Mouse (Mus musculus) c-Kit-positive CD71-negative TER-119-negative erythroid progenitor cells, embryonic 14.5 days (primary cell): ENCODE results near the gene Ier3.

Experiments
- DNase-seq: peaks from one replicate; pipeline ENCODE4 v3.0.0-alpha.2; 2013; ENCODE audit warnings: low read depth

The Ier3 gene

DNA sequence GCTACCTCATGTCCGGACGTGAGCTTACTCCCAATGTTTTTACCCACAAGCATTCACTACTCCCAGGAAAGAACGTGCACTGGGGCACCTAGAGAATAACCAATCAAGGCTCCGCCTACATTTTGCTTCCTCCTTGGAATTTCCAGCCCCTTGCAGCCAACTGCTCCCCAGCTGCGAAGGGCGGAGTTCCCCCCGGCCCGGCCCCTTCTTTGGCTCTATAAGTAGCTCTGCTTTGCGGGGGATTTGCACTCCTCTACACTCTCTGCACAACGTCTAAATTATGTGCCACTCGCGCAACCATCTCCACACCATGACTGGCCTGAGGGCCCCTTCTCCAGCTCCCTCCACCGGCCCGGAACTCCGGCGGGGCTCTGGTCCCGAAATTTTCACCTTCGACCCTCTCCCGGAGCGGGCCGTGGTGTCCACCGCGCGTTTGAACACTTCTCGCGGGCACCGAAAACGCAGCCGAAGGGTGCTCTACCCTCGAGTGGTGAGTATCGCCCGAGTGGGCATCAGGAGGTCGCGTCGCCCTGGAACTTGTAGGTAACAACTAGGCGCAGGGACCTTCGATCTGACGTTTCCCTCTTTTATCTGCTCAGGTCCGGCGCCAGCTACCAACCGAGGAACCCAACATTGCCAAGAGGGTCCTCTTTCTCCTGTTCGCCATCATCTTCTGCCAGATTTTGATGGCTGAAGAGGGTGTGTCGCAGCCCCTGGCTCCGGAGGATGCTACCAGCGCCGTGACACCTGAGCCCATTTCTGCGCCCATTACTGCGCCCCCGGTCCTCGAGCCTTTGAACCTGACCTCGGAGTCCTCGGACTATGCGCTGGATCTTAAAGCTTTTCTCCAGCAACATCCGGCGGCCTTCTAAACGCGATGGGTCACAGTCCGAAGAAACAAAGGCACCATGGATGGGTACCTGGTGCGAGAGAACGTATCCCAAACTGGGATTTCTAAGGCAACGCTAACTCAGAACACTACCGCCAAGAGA is at the start of gene Ier3:
Gene Ier3, plus strand, starts transcription at position 246 of the 992 bp plus-strand sequence.
- DNase-seq: no peak

DNA sequence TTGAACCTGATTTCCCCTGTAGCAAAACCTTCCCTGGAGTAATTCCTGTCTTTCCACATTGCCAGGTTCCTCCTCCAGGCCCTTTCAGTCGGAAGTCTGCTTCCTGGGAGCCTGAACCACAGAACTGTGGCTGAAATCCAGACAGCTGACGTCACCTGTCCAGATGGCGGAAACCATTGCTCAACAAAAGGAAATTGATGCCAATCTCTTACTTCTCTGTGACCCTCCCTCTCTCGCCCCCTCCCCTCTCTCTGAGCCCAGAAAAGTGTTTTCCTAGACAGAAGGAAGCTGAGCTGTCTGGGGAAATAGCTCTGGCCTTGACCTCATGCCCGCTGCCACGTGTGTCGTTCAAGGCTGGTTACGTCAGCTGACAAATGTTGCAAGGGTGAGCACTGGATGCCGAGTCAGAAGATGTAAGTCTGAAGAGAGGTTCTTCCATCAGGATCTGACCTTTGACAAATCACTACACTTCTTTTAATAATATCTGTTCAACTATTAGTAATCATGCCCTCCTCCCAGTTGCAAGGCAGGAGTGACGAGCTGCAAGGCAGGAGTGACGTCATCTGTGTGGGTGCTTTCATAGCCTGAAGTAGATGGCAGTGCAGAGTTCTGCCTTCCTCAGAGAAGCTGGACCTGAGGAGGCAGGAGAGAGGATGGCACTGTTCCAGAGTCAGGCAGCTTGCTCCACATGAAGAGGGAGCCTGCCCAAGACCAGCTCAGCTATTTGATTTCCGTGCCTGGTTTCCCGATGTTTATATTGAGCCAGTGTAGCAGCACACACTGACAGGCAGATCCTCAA is 44.5 kb upstream of the Ier3 start:
- DNase-seq: no peak

DNA sequence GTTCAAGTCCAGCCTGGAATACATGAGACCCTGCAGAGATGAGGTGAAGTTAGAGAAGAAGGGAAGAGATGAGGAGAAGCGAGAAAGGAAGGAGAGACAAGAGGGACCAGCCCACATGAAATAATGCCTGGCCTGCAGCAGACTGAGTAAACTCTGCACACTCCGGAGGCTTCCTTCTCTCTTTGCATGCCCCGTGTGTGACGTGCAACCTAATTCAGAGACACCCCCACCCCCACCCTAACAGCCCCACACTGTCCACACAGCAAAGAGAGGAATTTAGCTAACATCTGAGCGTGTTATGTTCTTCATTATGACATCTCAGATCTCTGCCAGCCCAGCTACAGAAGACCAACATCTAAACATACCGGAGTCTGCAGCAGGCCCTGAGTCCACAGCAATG is 42.5 kb upstream of the Ier3 start:
- no peak for DNase-seq

DNA sequence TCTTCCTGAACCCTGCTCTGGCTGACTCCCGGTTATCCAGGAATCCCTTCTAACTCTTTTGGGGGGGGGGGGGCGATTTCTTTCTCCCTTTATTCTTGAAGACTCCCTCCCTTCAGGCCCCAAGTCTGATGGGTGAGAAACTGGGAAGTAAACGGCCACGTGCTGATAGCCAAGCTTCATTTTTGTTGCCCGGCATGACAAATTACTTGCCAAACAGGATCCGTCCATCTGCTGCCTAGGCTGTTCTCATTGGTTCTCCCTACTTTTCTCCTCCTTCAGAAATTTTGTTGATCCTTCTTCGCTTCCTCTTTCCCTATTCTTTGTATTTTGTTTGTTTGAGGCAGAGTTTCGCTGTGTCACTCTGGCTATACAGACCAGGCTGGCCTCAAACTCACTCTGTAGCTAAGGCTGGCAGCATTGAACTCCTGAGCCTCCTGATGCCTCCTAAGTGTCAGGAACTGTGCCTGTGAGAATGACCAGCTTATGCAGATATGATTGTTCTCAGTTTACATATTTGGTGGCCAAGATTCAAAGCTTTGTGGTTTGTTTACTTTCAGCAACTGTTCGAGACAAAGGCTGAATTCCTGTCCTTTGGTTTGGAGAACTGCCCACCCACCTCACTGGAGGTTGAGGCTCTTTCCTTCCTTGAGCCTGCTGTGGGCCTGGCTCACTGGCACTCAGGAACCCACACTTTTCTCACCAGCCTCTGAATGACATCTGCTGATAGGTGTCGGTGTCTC is 41.8 kb upstream of the Ier3 start:
- DNase-seq: no peak

DNA sequence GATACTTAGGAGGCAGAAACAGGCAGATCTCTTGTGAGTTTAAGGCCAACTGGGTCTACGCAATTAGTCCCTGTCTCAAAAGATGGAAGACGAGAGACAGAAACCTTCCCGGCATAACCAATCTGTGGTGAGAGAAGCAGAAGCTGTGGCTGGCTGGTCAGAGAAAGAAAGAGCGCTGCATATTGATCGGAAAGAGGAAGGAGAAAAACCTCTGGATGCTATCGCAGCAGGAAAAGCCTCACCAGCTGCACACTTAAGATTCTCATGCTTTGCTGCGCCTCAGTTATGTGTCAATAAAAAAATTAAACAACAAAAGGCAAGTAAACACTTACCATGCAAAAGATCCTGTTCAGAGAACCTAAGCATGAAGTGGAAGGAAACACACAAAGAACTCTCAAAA is 41.1 kb upstream of the Ier3 start:
- DNase-seq: no peak

DNA sequence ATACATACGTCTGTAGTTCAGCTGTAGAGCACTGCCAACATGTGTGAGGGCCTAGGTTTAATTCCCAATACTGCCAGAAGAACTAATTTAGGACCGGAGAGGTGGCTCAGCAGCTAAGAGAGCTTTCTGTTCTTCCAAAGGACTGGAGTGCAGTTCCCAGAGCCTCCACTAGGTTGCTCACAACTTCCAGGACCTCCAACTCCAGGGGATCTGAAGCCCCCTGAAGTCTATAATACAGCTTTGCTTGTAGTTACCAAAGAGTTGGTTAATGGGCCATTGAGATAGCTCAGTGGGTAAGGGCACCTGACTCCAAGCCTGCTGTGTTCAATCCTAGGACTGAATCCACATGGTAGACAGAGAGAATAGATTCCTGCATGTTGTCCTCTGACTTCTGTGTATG is 39.1 kb upstream of the Ier3 start:
- DNase-seq: no peak

DNA sequence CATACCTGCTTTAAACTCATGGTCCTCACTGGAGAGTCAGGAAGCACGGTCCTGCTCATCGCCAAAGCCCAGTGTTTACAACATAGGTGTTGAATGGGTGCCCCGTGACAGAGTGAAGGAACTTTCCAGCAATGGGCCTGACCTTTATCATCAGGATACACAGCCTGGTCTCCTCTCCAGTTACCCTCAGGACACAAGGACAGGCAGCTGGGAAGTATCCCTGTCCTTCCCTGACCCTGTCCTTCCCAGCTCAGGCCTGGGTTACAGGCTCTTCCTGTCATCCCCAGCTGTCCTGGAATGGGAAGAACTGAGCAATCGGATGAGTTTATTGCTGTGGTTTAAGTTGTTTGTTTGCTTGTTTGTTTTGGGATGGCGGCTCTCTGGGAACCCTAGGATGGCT is 38.6 kb upstream of the Ier3 start:
- no peak for DNase-seq

DNA sequence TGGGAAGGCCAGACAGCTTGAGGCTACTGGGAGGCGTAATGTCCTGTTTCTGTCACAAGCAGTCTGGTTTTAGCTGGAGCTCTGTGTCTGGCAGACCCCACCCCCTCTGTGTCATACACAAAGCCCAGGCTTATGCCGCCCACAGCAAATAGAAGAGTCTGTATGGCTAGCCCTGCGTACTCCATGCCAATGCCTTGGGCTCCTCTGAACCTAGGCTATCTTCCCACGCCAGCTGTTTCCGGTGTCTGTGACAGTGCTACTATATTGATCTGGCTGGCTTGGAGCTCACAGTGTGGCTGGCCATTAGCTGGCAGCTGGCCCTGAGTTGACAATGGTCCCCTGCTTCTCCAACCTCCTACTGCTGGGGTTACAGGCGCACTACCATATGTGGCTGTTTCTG is 37.5 kb upstream of the Ier3 start:
- DNase-seq: no peak

DNA sequence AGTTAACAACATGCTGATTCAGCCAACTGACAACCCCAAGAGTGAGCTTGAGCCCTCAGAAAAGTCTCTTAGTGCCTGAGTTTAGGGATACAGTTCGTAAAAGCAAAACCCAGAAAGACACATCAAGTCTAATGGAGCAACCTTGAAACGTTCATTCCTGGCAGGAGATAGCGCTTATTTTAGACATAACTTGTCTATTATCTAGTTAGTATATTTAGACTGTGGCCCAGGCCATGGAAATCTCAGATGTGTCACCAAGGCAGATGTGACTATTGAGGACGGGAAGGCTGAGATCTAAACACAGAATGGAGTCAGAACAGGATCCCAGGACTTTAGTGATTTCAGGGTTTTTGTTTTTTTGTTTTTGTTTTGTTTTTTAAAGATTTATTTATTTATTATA is 36.3 kb upstream of the Ier3 start:
- no peak for DNase-seq

DNA sequence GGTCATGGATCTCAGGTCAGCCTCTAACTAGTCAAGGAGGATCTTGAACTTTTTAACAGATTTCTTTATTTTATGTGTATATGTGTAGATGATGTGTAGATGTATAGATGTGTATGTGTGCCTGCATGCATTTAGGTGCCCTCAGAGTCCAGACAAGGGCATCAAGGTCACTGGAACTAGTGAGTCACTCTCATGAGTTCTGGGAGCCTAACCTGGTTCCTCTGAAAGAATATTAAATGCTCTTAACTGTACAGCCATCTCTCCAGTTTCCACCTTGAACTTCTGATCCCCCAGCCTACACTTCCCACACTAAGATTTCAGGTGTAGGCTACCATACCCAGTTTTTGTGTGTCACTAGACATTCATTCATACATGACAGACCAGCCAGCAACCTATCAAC is 34.0 kb upstream of the Ier3 start:
- DNase-seq: no peak

DNA sequence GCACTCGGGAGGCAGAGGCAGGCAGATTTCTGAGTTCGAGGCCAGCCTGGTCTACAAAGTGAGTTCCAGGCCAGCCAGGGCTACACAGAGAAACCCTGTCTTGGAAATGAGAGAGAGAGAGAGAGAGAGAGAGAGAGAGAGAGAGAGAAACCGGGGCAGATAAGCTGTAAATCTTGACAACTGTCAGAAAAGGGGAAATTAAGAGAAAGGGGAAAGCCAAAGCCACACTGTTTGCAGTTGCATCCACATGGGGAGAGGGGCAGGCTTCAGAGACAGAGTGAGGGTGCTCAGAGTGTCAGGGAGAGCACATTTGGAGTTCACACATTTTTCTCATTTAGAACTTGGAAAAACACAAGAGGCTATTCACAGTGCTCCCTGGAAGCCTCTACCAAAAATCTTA is 33.5 kb upstream of the Ier3 start:
- no peak for DNase-seq

DNA sequence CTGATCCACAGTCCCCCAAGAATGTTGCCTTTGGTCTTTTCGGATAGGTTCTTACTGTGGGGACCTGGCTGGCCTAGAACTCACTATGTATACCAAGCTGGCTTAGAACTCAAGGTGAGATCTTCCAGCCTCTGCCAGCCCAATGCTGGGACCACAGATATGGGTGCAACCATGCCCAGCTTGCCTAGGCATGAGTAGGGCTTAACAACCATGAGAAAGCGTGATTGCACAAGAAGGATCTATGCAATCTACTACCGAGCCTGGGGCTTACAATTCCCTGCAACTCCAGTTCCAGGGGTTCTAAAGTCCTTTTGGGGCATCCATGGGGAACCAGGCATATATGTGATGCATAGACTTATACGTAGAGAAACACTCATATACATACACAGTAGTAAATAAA is 30.6 kb upstream of the Ier3 start:
- DNase-seq: no peak

DNA sequence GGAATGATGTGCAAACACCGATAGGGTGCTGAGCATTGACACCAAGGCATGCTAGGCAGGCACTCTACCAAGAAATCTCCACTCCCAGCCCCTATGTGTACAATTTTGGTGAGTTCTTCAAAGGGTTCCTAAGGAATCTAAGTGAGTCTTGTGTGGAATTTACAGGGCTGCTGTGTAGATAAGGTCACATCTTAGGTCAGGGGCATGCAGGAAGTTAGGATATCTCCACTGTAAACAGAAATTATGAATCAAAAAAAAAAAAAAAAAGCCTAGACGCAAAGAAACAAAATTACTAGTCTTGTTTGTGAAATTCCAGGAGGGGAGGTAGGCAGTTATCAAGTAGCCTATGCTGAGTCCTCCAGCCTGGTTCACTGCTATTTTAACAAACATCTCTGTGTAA is 28.6 kb upstream of the Ier3 start:
- DNase-seq: no peak

DNA sequence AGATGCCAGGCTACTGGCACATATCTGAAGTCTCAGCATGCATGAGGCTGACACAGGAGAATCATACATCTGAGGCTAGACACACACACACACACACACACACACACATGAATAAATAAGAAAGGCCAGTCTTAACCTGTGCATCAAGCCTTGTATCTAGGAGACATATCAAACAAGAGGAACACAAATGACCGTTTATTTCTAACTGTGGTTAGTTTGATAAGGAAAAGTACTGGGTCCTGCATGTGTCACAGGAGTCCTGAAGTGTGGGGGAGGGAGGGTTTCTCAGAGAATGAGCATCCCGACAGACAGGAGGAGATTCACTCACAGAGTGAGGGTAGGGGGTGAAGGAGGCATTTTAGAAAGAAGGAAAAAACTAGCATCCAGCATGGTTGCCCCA is 26.4 kb upstream of the Ier3 start:
- no peak for DNase-seq

DNA sequence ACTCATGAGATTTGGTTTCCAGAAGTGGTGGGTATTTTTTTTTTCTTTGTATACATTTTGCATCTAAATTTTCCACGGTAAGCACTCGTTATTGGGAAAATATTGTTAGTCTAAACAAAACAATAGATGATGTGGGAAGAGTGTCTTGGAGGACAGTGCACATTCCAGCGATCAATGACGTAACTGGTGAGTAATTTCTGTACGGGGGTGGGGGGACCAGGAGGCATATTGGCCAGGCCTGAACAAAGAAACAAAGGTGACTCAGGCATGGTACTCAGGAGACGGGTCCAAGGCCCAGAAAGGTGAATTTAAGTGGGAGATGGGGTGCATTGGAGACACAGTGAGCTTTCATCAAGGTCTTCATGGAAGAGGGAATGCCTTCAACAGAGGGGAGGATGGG is 25.8 kb upstream of the Ier3 start:
- DNase-seq: no peak

DNA sequence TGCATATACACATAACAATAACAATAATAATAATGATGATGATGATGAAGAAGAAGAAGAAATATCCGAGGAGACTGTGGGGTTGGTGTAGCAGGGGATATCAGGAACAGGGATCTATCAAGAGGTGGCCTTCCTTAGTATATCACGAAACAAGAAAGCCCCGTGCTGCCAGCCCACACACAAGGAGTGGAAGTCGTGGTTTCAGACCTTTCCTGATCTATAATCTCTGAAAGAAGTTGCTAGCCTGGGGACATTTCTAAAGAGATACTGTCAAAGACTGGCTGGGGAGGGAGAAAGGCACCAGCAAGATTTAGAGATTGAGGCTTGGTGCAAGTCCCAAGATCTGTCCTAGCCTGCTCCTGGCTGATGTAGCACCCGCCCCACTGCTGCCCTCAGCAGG is 24.6 kb upstream of the Ier3 start:
- no peak for DNase-seq

DNA sequence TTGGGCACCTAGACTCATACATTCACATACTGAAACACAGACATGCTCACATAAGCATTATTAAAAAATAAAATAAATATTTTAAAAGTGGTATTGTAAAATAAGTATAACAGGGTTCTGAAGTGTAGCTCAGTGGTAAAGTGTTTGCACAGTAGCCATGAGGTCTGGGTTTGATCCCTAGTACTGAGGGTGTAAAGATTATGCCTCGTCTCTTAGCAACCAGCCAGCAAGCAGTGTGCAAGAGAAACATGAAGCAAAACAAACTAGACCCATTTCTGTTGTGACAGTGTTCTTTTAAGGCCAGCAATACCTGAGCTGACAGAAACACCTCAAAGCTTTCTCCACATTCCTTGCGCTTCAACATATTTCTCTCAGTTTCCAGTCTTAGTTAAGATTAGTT is 20.6 kb upstream of the Ier3 start:
- DNase-seq: no peak

DNA sequence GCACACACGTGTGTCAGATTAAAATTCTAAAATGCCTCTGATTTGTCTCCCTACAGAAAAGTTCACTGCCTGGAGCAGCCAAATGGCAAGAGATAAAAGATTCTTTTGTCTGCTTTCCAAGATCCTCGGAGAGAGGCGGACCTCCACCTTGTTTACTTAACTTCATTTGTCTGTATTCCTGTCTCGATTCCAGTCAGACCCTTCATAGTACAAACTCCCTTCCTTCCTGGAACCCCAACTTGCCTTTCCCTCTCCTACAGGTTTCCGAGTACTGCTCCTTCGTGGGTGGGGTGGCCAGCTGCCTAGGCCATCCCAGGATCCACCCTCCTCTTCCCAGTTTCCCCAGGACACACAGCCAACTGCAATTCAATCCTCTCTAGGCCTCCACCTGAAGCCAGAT is 18.5 kb upstream of the Ier3 start:
- no peak for DNase-seq

DNA sequence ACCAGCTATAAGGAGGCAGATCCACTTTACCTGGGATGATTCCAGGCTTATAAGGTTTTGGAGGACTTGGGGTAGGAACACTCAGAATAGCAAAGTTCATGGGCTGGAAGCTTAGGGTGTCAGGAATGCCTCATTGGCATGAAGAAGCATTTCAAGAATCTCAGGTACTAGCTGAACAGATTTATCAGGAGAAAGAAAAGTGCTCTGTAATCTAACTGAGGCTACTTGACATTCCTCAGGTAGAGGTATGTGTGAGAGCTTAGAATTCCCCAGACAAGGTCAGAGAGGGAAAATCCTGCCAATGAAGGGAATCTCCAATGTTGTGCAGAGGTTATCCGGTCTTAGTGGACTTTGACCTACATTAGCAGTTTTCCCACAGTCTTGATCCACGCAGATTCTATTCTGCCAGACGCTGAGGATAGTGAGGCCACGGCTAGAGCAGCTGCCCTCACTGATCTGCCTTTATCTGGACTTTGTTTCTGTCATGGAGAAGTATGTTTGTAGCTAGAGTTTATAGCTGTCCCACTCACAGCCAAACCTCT is 17.6 kb upstream of the Ier3 start:
- DNase-seq: no peak

DNA sequence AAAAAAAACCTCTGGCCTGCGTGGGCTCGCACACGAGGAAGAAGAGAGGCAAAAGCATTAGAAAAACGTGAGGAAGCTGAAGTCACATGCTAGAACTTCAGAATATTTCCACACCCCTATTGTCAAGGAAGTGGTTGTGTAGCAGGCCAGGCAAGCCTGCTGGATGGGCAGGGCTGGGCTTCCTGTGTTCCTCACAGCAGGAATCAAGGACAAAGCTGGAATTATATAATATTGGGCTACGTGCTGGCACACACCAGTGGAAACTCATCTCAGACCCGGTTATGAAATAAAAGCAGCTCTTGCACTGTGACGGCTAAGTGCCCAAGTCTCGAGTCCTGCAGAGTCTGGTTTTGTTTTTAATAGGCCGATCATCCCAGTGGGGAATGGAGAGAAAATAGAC is 13.4 kb upstream of the Ier3 start:
- no peak for DNase-seq

DNA sequence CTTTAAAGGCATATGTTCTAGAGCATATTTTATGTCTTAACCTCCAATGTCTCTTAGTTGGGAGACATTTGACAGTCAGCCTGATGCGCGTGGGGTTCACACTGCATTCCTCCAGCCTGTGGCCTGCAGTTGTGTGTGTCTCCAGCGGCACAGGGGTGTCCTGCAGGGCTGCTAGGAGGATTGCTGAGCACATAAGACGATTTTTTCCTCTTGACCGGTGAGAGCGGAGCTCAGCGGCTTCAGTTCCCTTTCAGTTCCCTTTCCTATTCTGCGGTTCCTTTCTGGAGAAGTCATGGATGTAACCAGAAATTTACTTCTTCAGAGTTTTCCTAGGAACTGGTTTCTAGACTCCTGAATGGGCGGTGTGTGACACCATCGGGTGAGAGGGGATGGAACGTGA is 12.1 kb upstream of the Ier3 start:
- DNase-seq: no peak

DNA sequence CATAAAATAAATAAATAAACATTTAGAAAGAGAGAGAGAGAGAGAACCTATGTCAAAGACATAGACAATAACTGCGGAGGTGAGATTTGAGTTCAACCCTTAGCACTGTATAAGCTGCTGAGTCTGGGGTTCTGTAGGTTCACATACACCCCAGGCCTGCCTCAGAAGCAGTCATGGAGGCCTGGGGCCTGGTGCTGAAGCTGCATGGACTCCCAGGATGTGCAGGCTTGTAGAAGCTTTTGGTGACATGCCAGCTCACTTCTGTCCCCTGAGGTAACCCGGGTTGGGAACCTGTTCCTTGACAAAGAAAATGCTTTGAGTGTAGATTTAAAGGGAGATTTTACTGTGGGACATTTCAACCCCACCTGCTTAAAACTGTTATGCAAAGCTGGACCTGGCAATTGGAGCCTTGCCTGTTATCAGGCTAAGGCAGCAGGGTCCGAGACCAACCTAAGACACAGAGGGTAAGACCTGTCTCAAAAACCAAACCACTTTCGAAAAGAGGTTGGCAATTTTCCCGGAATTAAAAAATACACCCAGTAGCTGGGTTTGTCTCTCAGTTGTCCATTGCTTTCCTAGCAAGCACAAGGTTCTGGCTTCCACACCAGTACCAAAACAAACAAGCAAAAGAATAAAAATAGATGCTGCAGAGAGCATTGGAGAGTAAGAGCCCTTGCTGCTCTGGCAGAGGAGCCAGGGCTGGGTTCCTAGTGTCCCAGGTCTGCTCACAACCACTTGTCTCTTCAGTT is 10.4 kb upstream of the Ier3 start:
- DNase-seq: no peak
